Mouse (Mus musculus) neural tube, embryonic 11.5 days (tissue): ENCODE measurements around the gene Tpm4. TPM values are rescaled to one million over a fixed set of nuclear protein-coding genes. Genes with fewer than 3 reads are reported as not detected.

Experiments used
- ATAC-seq: fragments of 200-750 bp; cut with Nextera tagmentation; 2 replicates; pipeline ENCODE4 v1.8.0; 2017; ENCODE audit warnings: moderate number of reproducible peaks, mild to moderate bottlenecking, moderate TSS enrichment, moderate library complexity; ENCODE audit not compliant: insufficient read depth, low FRiP score, low TSS enrichment
- DNase-seq: peaks from one replicate; pipeline ENCODE4 v3.0.0-alpha.2; 2015; ENCODE audit warnings: low spot score
- H3K27ac ChIP-seq: fragments of 300-500 bp; sonication (generic); 2 replicates; pipeline ENCODE4 v1.5.1; 2014; ENCODE audit warnings: low read depth, mild to moderate bottlenecking, low read length
- H3K27me3 ChIP-seq: fragments of 300-500 bp; sonication (generic); 2 replicates; pipeline ENCODE4 v1.6.1; 2014; ENCODE audit warnings: mild to moderate bottlenecking, low read length, mixed read lengths; ENCODE audit not compliant: control insufficient read depth, insufficient read depth
- H3K36me3 ChIP-seq: fragments of 300-500 bp; sonication (generic); 2 replicates; pipeline ENCODE4 v1.6.1; 2014; ENCODE audit warnings: mild to moderate bottlenecking, low read length, moderate library complexity, mixed read lengths; ENCODE audit not compliant: control insufficient read depth, insufficient read depth
- H3K4me1 ChIP-seq: fragments of 300-500 bp; sonication (generic); 2 replicates; pipeline ENCODE4 v1.6.1; 2014; ENCODE audit warnings: low read length, mixed read lengths; ENCODE audit not compliant: control insufficient read depth, insufficient read depth
- H3K4me2 ChIP-seq: fragments of 300-500 bp; sonication (generic); 2 replicates; pipeline ENCODE4 v1.6.1; 2014; ENCODE audit warnings: low read depth, mild to moderate bottlenecking, moderate library complexity
- H3K4me3 ChIP-seq: fragments of 300-500 bp; sonication (generic); 2 replicates; pipeline ENCODE4 v1.5.1; 2014; ENCODE audit warnings: low read depth, low read length
- H3K9ac ChIP-seq: fragments of 300-500 bp; sonication (generic); 2 replicates; pipeline ENCODE4 v1.6.1; 2014; ENCODE audit warnings: mild to moderate bottlenecking, low read length
- H3K9me3 ChIP-seq: fragments of 300-500 bp; sonication (generic); 2 replicates; pipeline ENCODE4 v1.6.1; 2016; ENCODE audit warnings: low read length; ENCODE audit not compliant: control insufficient read depth
- WGBS: fragments of 180-500 bp; shearing (Covaris S2); extraction: QIAGEN DNeasy Blood & Tissue Kit; methylation state at CpG from one replicate; pipeline ENCODE4 v1.1.7; 2014; 5-methylcytosine and 5-hydroxymethylcytosine counted together
- polyA plus RNA-seq: library from polyadenylated mRNA; unstranded; fragments of >200 nt; fragmentation: Nextera tagmentation; extraction: Ambion mirVana; gene quantifications from 2 replicates; pipeline ENCODE4 v1.2.1, GENCODE M21; 2014

Tpm4 gene
- polyA plus RNA-seq, 1 experiment from 2014 or later: 554 TPM

DNA sequence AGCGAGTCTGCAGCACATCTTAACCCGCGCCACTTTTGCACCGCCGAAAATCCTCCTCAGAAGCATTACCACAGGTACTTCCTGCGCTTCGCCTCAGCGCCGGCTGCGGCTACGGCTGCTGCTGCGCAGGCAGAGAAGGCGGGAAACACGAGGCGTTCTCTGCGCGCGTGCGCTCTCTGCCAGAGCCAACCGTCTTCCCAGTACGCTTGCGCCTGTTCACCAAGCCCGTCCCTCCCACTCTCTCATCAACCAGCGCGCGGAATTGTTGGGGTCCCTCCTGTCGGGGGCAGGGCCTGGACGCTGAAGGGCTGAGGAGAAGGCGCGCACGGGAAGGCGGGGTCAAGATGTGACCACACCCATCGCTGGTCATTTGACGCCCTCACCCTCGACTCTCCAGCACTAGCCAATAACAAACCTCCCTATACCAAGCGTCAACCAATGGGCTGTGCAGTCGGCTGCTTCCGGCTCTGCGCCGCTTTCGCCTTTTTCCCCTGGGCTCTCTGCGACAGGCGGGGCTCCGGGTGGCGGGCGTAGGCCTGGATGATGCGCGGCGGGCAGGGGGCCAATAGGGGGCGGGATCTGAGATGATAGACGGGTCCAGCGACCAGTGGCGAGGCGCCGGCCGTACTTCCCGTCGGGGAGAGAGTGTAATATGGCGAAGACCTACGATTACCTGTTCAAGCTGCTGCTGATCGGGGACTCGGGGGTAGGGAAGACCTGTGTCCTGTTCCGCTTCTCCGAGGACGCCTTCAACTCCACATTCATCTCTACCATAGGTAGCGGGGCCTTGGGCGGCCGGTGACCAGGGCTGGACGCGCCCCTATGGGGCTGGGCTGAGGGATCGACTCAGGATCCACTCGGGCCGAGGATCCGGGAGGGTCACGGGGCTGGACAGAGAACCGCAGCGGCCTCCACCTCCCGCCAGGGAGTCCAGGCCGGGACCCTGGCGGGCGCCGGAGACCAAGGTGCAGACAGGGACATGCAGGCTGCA, 26.2 kb downstream of the Tpm4 start, which contains the start of gene Rab8a:
Rab8a (plus strand) TSS at position 494 of the 991 bp plus-strand sequence.
- under 1% methylated on average over 82 of the region's 82 CpGs for WGBS

DNA sequence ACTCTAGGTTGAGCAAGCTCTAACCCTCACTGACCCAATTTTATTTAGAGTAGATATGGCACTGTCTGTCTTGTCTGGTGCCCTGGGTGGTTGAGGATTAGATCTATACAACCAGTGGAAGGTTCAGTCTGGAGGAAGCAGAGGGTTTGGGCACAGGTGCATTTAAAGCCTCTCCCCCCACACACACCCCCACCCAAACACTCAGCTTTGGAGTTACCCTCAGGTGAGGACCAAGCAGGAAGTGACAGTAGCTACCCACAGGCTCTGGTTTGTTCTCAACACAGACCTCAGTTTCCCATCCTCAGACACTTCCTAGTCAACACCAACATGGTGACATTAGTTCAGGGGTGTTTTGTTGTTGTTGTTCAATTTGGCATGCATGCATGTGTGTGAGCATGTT, 28.0 kb downstream of the Tpm4 start:
- no peaks in the 10 kb centered on the region for H3K9me3 ChIP-seq
- no peaks in the 10 kb centered on the region; the same call in 1 of the 2 replicates for H3K36me3 ChIP-seq
- H3K4me1 ChIP-seq: peaks cover 8% of the 10 kb centered on the region
- no peak for ATAC-seq
- H3K4me2 ChIP-seq: no peak overlapping the region
- H3K9ac ChIP-seq: no peak overlapping the region
- no peak overlapping the region for H3K27ac ChIP-seq
- DNase-seq: no peak
- H3K27me3 ChIP-seq: no peaks in the 10 kb centered on the region
- H3K4me3 ChIP-seq: no peak overlapping the region

More for the DNA sequence above, 26.2 kb downstream of the Tpm4 start, which contains the start of gene Rab8a:
- 0 out of 2 replicates have a peak within 1 kb of the TSS, but pooled peaks have one; percentile 45 for H3K27ac ChIP-seq
- H3K9ac ChIP-seq: peak within 1 kb of the TSS; percentile 86
- no peaks in the 10 kb centered on the region for H3K27me3 ChIP-seq
- H3K36me3 ChIP-seq: no peaks in the 10 kb centered on the region; the same call in 1 of the 2 replicates
- ATAC-seq (peak; percentile 99), DNase-seq (peak; percentile 99)
- H3K4me1 ChIP-seq: peaks cover 8% of the 10 kb centered on the region
- H3K4me3 ChIP-seq: peak within 1 kb of the TSS; percentile 95
- H3K4me2 ChIP-seq: peak within 1 kb of the TSS; percentile 72
- H3K9me3 ChIP-seq: no peaks in the 10 kb centered on the region

DNA sequence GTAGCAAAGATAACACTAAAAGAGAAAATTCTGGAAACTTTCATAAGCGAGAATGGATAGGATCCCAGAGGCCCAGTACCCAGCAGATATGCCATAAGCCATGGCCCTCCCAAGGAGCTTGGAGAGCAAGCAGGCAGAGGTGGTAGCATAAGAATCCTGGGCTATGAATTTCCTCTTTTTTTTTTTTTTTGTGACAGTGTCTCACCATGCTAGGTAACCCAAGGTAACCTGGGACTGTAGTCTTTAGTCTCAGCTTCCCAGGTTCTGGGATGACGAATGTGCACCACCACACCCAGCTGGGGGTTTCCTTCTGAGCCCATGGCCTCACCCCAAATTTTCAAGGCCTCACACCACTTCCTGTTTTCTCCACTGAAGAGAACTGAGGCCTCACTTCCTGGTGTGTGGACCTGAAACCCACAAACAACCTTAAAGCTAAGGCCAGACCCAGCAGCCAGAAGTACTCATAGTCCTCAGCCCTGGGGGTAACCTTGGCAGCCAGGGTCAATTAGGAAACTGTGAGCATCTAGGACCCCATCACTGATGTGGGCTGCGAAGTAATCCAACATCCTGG, 34.4 kb downstream of the Tpm4 start:
- DNase-seq (no peak), ATAC-seq (no peak)
- H3K36me3 ChIP-seq: peaks cover 22% of the 10 kb centered on the region
- no peaks in the 10 kb centered on the region for H3K4me1 ChIP-seq
- H3K27me3 ChIP-seq: no peaks in the 10 kb centered on the region
- H3K9ac ChIP-seq: no peak overlapping the region
- 93% methylated on average over 3 of the region's 3 CpGs for WGBS
- H3K27ac ChIP-seq: no peak overlapping the region
- H3K9me3 ChIP-seq: no peaks in the 10 kb centered on the region
- H3K4me2 ChIP-seq: no peak overlapping the region
- H3K4me3 ChIP-seq: no peak overlapping the region

DNA sequence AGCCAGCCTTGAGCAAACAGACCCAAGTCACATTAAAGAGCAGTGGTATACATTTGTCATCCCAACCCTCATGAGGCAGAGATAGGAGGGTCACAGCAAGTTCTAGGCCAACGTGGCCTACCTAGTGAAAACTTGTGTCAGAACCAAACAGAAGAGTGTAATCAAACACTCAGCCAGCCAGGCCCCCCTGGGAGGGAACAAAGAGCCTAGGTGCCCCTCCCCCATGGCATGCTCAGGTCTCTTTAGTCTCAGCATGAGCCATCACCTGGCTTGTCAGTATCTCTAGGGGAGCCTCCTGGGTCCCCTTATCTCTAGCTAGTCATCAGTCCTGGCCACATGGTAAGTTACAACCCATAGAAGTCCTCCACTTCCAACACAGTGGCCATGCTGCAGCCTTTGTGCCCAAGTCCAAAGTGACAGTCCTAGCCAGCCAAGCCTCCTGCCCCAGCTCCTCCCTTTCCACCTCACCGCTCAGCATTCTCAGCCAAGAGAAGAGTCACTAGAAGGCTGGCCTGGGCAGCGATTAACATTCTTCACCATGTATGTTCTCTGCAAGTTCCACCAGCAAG, 35.0 kb downstream of the Tpm4 start:
- no peaks in the 10 kb centered on the region for H3K27me3 ChIP-seq
- H3K27ac ChIP-seq: no peak overlapping the region
- no peak overlapping the region for H3K4me2 ChIP-seq
- no peak for ATAC-seq
- 83% methylated on average over 3 of the region's 3 CpGs for WGBS
- no peak overlapping the region for H3K9ac ChIP-seq
- no peak for DNase-seq
- peaks cover 22% of the 10 kb centered on the region for H3K36me3 ChIP-seq
- no peak overlapping the region for H3K4me3 ChIP-seq
- no peaks in the 10 kb centered on the region for H3K4me1 ChIP-seq
- H3K9me3 ChIP-seq: no peaks in the 10 kb centered on the region

DNA sequence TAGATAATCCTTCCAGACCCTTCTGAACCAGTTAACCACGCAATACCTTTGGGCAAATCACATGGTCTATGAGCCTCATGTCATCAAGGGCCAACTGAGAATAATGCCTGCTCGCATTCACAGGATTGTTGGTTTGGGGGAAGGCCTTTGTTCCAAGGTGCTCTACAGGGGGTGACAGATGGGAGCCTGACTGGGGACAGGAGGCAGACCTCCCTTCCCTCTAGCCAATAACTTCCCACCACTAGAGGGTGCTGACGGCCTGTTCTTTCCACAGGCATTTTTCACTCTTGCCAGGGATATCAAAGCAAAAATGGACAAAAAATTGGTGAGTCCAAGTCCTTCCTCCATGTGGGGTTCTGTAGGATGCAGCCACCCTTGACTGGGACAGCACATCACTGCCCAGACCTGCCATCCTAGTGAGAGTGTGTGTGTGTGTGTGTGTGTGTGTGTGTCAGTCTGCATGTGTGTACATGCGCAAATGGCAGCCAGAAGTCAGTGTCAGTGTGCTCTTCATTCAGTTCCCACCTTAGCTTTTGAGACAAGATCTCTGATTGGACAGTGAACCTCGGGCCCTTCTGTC, 42.7 kb downstream of the Tpm4 start:
- H3K4me3 ChIP-seq: no peak overlapping the region
- WGBS: 58% methylated on average over 5 of the region's 5 CpGs
- H3K27ac ChIP-seq: no peak overlapping the region
- H3K4me1 ChIP-seq: no peaks in the 10 kb centered on the region
- H3K36me3 ChIP-seq: peaks cover 28% of the 10 kb centered on the region
- no peak overlapping the region for H3K9ac ChIP-seq
- no peaks in the 10 kb centered on the region for H3K27me3 ChIP-seq
- ATAC-seq (peak; percentile 66), DNase-seq (peak; percentile 69)
- H3K4me2 ChIP-seq: no peak overlapping the region
- H3K9me3 ChIP-seq: no peaks in the 10 kb centered on the region

DNA sequence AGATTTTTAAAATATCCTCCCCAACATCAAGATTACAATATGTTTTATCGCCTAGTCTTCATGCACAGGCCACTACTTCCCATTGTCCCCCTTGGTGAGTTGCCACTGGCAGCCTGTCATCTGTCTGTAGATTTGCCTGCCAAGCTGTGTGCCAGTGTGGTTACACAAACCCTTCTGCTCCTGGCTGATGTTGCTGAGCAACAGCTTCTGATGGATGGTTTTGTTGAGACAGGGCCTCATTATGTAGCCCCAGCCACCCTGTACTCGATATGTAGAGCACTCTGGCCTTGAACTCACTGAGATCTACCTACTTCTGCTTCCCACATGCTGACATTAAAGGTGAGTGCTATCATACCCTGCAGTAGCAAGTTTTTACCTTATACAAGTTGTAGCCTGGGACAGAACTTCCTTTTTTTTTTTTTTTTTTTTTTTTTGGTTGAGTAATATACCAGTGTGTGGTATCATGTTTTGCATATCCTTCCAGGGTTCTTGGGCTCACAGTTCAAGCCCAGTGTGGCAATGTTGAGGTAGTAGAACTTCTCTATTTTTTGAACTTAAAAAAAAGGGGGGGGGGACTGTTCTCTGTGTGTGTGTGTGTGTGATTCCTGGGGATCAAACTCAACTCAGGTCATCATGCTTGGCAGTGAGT, 48.9 kb downstream of the Tpm4 start:
- H3K4me1 ChIP-seq: no peaks in the 10 kb centered on the region
- no peak overlapping the region for H3K4me3 ChIP-seq
- H3K9me3 ChIP-seq: no peaks in the 10 kb centered on the region
- H3K9ac ChIP-seq: no peak overlapping the region
- no peak overlapping the region for H3K4me2 ChIP-seq
- H3K27me3 ChIP-seq: no peaks in the 10 kb centered on the region
- WGBS: 76% methylated on average over 2 of the region's 2 CpGs
- no peak overlapping the region for H3K27ac ChIP-seq
- peaks cover 9% of the 10 kb centered on the region; the same call in 1 of the 2 replicates for H3K36me3 ChIP-seq
- no peak for ATAC-seq
- DNase-seq: no peak

DNA sequence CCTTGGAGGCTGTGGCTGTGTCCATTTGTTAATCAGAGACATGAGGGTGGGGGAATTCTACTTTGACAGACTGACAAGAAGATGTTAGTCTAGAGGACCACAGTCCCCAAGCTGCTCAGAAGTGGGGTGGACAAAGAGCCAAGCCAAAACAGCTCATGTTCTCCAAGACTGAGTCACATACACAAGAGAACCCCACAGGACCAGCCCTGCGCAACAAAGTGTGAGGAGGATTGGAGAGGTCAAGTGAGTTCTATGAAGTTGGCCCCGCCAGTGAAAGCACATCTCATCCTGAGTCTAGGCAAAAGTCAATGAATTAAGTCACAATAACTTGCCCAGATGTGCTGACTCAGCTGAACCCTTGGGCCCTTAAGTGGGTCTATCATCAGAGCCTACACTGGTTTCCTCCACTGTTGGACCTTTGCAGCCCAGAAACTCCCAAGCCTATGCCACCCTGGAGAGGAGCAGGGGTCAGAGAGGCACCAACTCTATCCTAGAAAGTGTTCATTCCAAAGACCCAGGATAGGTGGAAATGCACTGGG, 53.1 kb downstream of the Tpm4 start:
- WGBS: 94% methylated on average over 2 of the region's 2 CpGs
- Histone ChIP-seq H3K4me2 (no peak overlapping the region), H3K4me3 (no peak overlapping the region), H3K27ac (no peak overlapping the region), H3K36me3 (no peaks in the 10 kb centered on the region), H3K4me1 (no peaks in the 10 kb centered on the region), H3K9me3 (no peaks in the 10 kb centered on the region), H3K9ac (no peak overlapping the region), H3K27me3 (no peaks in the 10 kb centered on the region)
- no peak for ATAC-seq
- DNase-seq: no peak
